8 mouse cellular contexts compared by ENCODE assay signal in genomic region chr5:105799850-105800635, GRCm38 (mm10).
A peak's percentile ranks its signal among the peaks of the same experiment; 100 is the strongest.
DNase-seq lines count a peak whose midpoint lies in the region; ATAC-seq lines count a peak whose summit lies in the region.

No protein-coding gene starts in this region.

- H3K4me1 ChIP-seq in megakaryocyte, embryonic 14.5 days: peaks cover 81% of the 10 kb centered on the region
- H3K4me1 ChIP-seq in forebrain, embryonic 13.5 days: peaks cover 20% of the 10 kb centered on the region
- H3K4me1 ChIP-seq in limb, embryonic 11.5 days (ENCODE audit: control insufficient read depth, insufficient read depth, low read length): peaks cover 7% of the 10 kb centered on the region
- peaks cover 24% of the 10 kb centered on the region for H3K4me1 ChIP-seq in stomach, embryonic 16.5 days (ENCODE audit: control insufficient read depth, insufficient read depth, low read length)

- WGBS in forebrain, embryonic 13.5 days: 26% methylated on average over 13 of the region's 13 CpGs
- WGBS in limb, embryonic 11.5 days: 24% methylated on average over 13 of the region's 13 CpGs
- WGBS in stomach, embryonic 16.5 days: 29% methylated on average over 13 of the region's 13 CpGs

- H3K4me3 ChIP-seq in megakaryocyte, embryonic 14.5 days (replicated peaks): peak overlapping the region; percentile 76
- no peak overlapping the region for H3K4me3 ChIP-seq in forebrain, embryonic 13.5 days
- no peak overlapping the region for H3K4me3 ChIP-seq in limb, embryonic 11.5 days (ENCODE audit: low read depth, low read length)
- no peak overlapping the region for H3K4me3 ChIP-seq in stomach, embryonic 16.5 days (replicated peaks; ENCODE audit: low read length)

- H3K36me3 ChIP-seq in megakaryocyte, embryonic 14.5 days (replicated peaks; ENCODE audit: low read length): peaks cover 50% of the 10 kb centered on the region
- no peaks in the 10 kb centered on the region for H3K36me3 ChIP-seq in forebrain, embryonic 13.5 days (ENCODE audit: poor library complexity, severe bottlenecking)
- H3K36me3 ChIP-seq in limb, embryonic 11.5 days (ENCODE audit: control insufficient read depth, insufficient read depth, low read length): no peaks in the 10 kb centered on the region
- no peaks in the 10 kb centered on the region for H3K36me3 ChIP-seq in stomach, embryonic 16.5 days (ENCODE audit: control insufficient read depth, insufficient read depth, low read length)

- no peak overlapping the region; the same call in 1 of the 2 replicates for H3K9ac ChIP-seq in forebrain, embryonic 13.5 days
- no peak overlapping the region for H3K9ac ChIP-seq in limb, embryonic 11.5 days (ENCODE audit: low read length)
- no peak overlapping the region for H3K9ac ChIP-seq in stomach, embryonic 16.5 days (ENCODE audit: low read length)

- no peak for ATAC-seq in megakaryocyte, adult 5-6 weeks (ENCODE audit: poor library complexity, severe bottlenecking)
- ATAC-seq in forebrain, embryonic 13.5 days: peak; percentile 39; the same call in 1 of the 2 replicates
- no peak for ATAC-seq in limb, embryonic 11.5 days (ENCODE audit: insufficient number of reproducible peaks, low FRiP score, low TSS enrichment, low read depth)
- ATAC-seq in stomach, embryonic 16.5 days (ENCODE audit: insufficient read depth, low FRiP score): no peak

- no peaks in the 10 kb centered on the region for H3K9me3 ChIP-seq in megakaryocyte, embryonic 14.5 days
- H3K9me3 ChIP-seq in forebrain, embryonic 13.5 days (replicated peaks): no peaks in the 10 kb centered on the region
- no peaks in the 10 kb centered on the region for H3K9me3 ChIP-seq in limb, embryonic 11.5 days (ENCODE audit: control insufficient read depth, low read length)
- no peaks in the 10 kb centered on the region for H3K9me3 ChIP-seq in stomach, embryonic 16.5 days (replicated peaks; ENCODE audit: control insufficient read depth, low read length)

- DNase-seq in limb, embryonic 11.5 days (ENCODE audit: low spot score): peak; percentile 32
- no peak for DNase-seq in frontal cortex, adult 2 months (ENCODE audit: extremely low spot score in 1 of 2, low spot score in 1 of 2)
- no peak for DNase-seq in layer of hippocampus, adult 9-11 months
- no peak for DNase-seq in cerebellum, postnatal 4 days (ENCODE audit: low spot score in 2 of 2)

- 0 out of 2 replicates have a peak overlapping the region, but pooled peaks have one; percentile 13 for H3K4me2 ChIP-seq in forebrain, embryonic 13.5 days
- 0 out of 2 replicates have a peak overlapping the region, but pooled peaks have one; percentile 15 for H3K4me2 ChIP-seq in limb, embryonic 11.5 days (ENCODE audit: low read depth, severe bottlenecking)
- no peak overlapping the region for H3K4me2 ChIP-seq in stomach, embryonic 16.5 days (ENCODE audit: low read depth, low read length)

- H3K27ac ChIP-seq in forebrain, embryonic 13.5 days: peak overlapping the region; percentile 46
- no peak overlapping the region for H3K27ac ChIP-seq in limb, embryonic 11.5 days (replicated peaks; ENCODE audit: low read depth, low read length)
- H3K27ac ChIP-seq in stomach, embryonic 16.5 days (ENCODE audit: low read length): peak overlapping the region; percentile 66

- H3K27me3 ChIP-seq in megakaryocyte, embryonic 14.5 days (replicated peaks): no peaks in the 10 kb centered on the region
- H3K27me3 ChIP-seq in forebrain, embryonic 13.5 days: no peaks in the 10 kb centered on the region
- no peaks in the 10 kb centered on the region for H3K27me3 ChIP-seq in limb, embryonic 11.5 days (ENCODE audit: control insufficient read depth, insufficient read depth, low read length)
- H3K27me3 ChIP-seq in stomach, embryonic 16.5 days (ENCODE audit: control insufficient read depth, insufficient read depth, low read length): no peaks in the 10 kb centered on the region
